Mouse (Mus musculus) megakaryocyte progenitor cell, adult 5-6 weeks (primary cell): ENCODE results near the gene Pltp. TPM values are rescaled to one million over a fixed set of nuclear protein-coding genes. Genes with fewer than 3 reads are reported as not detected.
A peak's percentile ranks its signal among the peaks of the same experiment; 100 is the strongest.
"Not testable (repeated sequence)": the region's sequence is repeated elsewhere in the genome, so short reads cannot be mapped to it uniquely, and the experiment has no call there.

ENCODE experiments used
- ATAC-seq: replicated peaks from 2 replicates; pipeline ENCODE4 v1.8.0; 2016; ENCODE audit warnings: mild to moderate bottlenecking, moderate TSS enrichment, inconsistent platforms; ENCODE audit not compliant: poor library complexity
- total RNA-seq, 2 experiments: library from RNA; stranded (forward) in 1 of 2; stranded (reverse) in 1 of 2; fragments of 157-497, 149-512 nt in 1 of 2; fragments of 200-1000 nt in 1 of 2; gene quantifications; 2 replicates each; pipeline versions ENCODE4 v1.2.3 to v1.2.4; 2015 to 2017

The Pltp gene
- total RNA-seq, 2 experiments from 2014 or later, result 0.10 TPM; not detected in 1

GRCm38 (mm10) chr2:164815821-164816220, 41.7 kb downstream of the Pltp start:
- peak; percentile 82 for ATAC-seq

- ATAC-seq, result peak; percentile 77
Measured at GRCm38 (mm10) chr2:164815348-164815747, 42.2 kb downstream of the Pltp start.

GRCm38 (mm10) chr2:164813557-164813956, 44.0 kb downstream of the Pltp start:
- ATAC-seq, result no peak

GRCm38 (mm10) chr2:164806614-164807013, 50.9 kb downstream of the Pltp start:
- no peak for ATAC-seq

GRCm38 (mm10) chr2:164805332-164805718, 52.2 kb downstream of the Pltp start:
- peak; percentile 50 for ATAC-seq

- peak; percentile 93 for ATAC-seq
Measured at GRCm38 (mm10) chr2:164804533-164805331, 52.8 kb downstream of the Pltp start, which contains the start of the genes Acot8 and Zswim3. Gene Acot8 (minus strand): TSS chr2:164804882. Gene Zswim3 (plus strand): TSS chr2:164805098.

- ATAC-seq, result no peak
Measured at GRCm38 (mm10) chr2:164803921-164804313, 53.6 kb downstream of the Pltp start.

- ATAC-seq, result no peak
Measured at GRCm38 (mm10) chr2:164803201-164803920, 54.1 kb downstream of the Pltp start.

GRCm38 (mm10) chr2:164800252-164801004, 57.1 kb downstream of the Pltp start:
- no peak for ATAC-seq

GRCm38 (mm10) chr2:164798554-164798953, 59.0 kb downstream of the Pltp start:
- not testable (repeated sequence) for ATAC-seq

GRCm38 (mm10) chr2:164795868-164796267, 61.6 kb downstream of the Pltp start:
- no peak for ATAC-seq

GRCm38 (mm10) chr2:164794293-164794692, 63.2 kb downstream of the Pltp start:
- peak; percentile 90 for ATAC-seq

GRCm38 (mm10) chr2:164793772-164794171, 63.7 kb downstream of the Pltp start:
- peak; percentile 41 for ATAC-seq

GRCm38 (mm10) chr2:164793236-164793635, 64.3 kb downstream of the Pltp start:
- peak; percentile 81 for ATAC-seq

- ATAC-seq, result no peak
Measured at GRCm38 (mm10) chr2:164792400-164793190, 64.9 kb downstream of the Pltp start.

GRCm38 (mm10) chr2:164791841-164792261, 65.7 kb downstream of the Pltp start:
- no peak for ATAC-seq

- no peak for ATAC-seq
Measured at GRCm38 (mm10) chr2:164790451-164790850, 67.1 kb downstream of the Pltp start.
